Mouse (Mus musculus): ENCODE data around the gene Rpl23. TPM values are rescaled to one million over a fixed set of nuclear protein-coding genes. Genes with fewer than 3 reads are reported as not detected.

Gene Rpl23
- 580 and 589 TPM in 2 replicates for total RNA-seq (2014; fragmentation: Nextera tagmentation)
- 1,583 and 1,694 TPM in 2 replicates for total RNA-seq (2017)
- polyA plus RNA-seq (2012) = 255 and 258 TPM in 2 replicates

DNA sequence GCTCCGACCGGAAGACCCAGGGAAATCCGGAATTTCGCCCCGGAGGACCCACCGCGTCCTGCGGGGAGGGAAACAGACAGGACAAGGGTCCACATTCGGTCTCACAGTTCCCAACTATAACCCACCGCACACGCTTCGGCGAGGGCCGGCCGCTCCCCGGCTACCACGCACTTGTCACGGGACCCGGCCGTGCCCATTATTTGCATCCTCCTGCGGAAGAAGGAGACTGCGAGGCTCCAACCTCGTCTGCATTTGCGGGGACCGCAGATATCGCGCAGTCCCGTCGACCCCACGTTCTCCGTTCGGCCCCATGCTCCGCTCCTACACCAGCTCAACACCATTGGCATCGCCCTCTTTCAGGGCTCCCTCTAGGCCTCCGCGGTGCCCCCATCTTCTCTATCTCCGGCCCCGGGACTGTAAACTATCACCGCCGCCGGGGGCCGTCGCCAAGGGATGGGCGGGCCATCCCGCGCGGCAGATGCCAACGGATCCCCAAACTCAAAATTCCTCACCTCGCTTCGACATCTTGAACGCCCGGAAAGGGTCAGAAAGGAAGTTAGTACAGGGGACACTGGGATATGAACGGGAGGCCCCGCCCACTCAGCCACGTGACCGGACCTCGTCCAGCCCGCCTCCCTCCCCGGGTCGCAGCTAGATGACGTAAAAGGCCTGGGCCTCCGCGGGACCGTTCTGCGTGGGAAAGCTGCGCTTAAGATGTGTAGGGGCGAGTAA, at the start of gene Rpl23:
Rpl23 (minus strand) TSS at position 606 of the 732 bp plus-strand sequence.
- Histone ChIP-seq H3K4me1 (ENCODE audit: insufficient read depth, low read depth, low read length) (peaks cover 36% of the 10 kb centered on the region), H3K9me3 (replicated peaks) (0 out of 2 replicates have a peak, but pooled peaks cover 3% of the 10 kb centered on the region), H3K4me3 (ENCODE audit: low read depth, low read length) (peak within 1 kb of the TSS; percentile 99), H3K36me3 (replicated peaks) (peaks cover 50% of the 10 kb centered on the region), H3K27me3 (ENCODE audit: insufficient read depth, low read length) (peaks cover 4% of the 10 kb centered on the region; the same call in 1 of the 2 replicates)
- ATAC-seq (ENCODE audit: extremely low read depth, insufficient number of reproducible peaks, low FRiP score, poor library complexity, severe bottlenecking) (peak; percentile 80), DNase-seq (ENCODE audit: low spot score) (peak; percentile 90)
- TF ChIP-seq CTCF (IDR thresholded peaks at IDR 0.05; ENCODE audit: low read depth, low read length) (no peak), POLR2AphosphoS5 (IDR thresholded peaks at IDR 0.05; ENCODE audit: insufficient replicate concordance, low read depth, low read length) (peak; percentile 78; the same call in 1 of the 2 replicates)

DNA sequence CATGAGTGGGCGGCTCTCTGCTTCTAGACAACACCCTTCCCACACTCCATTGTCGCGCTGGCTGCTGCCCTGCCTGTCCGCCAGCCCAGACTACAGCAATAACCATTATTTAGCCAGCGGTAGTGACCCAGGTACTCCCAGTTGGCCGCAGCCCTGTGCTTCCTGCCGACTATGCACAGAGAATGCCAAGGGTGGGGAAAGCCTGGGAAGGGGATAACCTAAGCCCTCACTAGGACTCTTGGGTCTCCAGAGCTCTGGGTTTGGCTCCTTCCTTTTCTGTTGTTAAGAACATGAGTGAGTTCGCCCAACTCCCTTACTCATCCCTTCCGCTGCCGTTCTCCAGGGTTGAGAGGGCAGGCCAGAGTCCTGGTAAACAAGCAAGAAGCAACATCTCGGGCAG, 49.8 kb upstream of the Rpl23 start:
- Histone ChIP-seq H3K4me1 (ENCODE audit: insufficient read depth, low read depth, low read length) (peaks cover 20% of the 10 kb centered on the region), H3K27me3 (ENCODE audit: insufficient read depth, low read length) (no peaks in the 10 kb centered on the region), H3K4me3 (ENCODE audit: low read depth, low read length) (no peak overlapping the region), H3K9me3 (replicated peaks) (no peaks in the 10 kb centered on the region), H3K36me3 (replicated peaks) (peaks cover 92% of the 10 kb centered on the region)
- ATAC-seq (ENCODE audit: extremely low read depth, insufficient number of reproducible peaks, low FRiP score, poor library complexity, severe bottlenecking) (no peak), DNase-seq (ENCODE audit: low spot score) (no peak)
- TF ChIP-seq TAL1 (conservative IDR thresholded peaks at IDR 0.05; ENCODE audit: low read depth, low read length) = no peak
- no peak for TF ChIP-seq GATA1 (IDR thresholded peaks at IDR 0.05; ENCODE audit: borderline replicate concordance, low read length)
- no peak for TF ChIP-seq CTCF (IDR thresholded peaks at IDR 0.05; ENCODE audit: low read depth, low read length)
- no peak for TF ChIP-seq POLR2AphosphoS5 (IDR thresholded peaks at IDR 0.05; ENCODE audit: insufficient replicate concordance, low read depth, low read length)
- no peak for TF ChIP-seq GATA2 (IDR thresholded peaks at IDR 0.05; ENCODE audit: borderline replicate concordance, low read depth, low read length)

DNA sequence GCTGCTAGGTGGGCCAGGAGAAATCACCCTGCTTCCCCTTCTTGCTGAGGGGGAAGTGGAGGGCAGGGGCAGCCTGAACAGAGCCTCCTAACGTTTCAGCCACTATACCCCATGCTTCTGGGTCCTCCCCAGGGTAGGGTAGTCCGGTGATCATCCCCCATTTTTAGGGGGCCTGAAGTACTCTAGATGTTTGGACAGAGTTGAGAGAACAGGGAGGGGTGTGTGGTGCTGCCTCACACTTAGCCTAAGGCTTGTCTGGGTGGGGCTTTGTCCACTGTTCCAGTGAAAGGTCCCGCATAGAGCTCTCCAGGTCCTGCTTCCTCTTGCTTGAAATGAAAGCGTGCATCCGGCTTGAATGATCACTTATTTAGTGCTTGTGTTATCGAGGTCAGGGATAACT, 48.3 kb upstream of the Rpl23 start:
- ATAC-seq (ENCODE audit: extremely low read depth, insufficient number of reproducible peaks, low FRiP score, poor library complexity, severe bottlenecking) = no peak

DNA sequence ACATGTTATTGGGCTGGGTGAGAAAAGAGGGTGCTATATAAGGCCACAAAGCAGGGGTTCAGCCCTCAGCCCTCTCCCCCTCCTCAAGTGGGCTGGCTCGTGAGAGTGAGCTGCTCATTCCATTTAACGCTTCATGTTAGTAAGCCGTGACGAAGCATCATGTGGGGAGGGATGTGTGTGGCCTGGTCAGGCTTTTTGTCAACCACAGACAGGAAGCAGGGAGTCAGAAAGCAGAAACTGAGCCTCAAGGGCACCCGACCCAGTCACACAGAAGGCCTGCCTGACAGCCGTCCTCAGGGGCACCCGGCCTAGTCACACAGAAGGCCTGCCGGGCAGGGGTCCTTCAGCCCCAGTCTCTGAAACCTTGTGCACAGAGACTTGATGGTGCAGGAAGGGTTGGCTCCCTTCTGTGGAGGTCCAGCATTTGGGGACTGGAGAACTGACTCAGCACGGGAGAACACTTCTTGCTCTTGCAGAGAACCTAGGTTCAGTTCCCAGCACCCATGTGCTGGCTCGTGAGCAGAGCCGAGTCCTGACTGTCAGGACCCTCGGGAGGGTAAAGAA, 47.8 kb upstream of the Rpl23 start:
- ATAC-seq (ENCODE audit: extremely low read depth, insufficient number of reproducible peaks, low FRiP score, poor library complexity, severe bottlenecking) (peak; percentile 49), DNase-seq (ENCODE audit: low spot score) (no peak)
- TF ChIP-seq GATA1 (IDR thresholded peaks at IDR 0.05; ENCODE audit: borderline replicate concordance, low read length) (no peak), TAL1 (conservative IDR thresholded peaks at IDR 0.05; ENCODE audit: low read depth, low read length) (no peak), POLR2AphosphoS5 (IDR thresholded peaks at IDR 0.05; ENCODE audit: insufficient replicate concordance, low read depth, low read length) (no peak), GATA2 (IDR thresholded peaks at IDR 0.05; ENCODE audit: borderline replicate concordance, low read depth, low read length) (no peak), CTCF (IDR thresholded peaks at IDR 0.05; ENCODE audit: low read depth, low read length) (no peak)
- Histone ChIP-seq H3K4me1 (ENCODE audit: insufficient read depth, low read depth, low read length) (peaks cover 33% of the 10 kb centered on the region), H3K36me3 (replicated peaks) (peaks cover 92% of the 10 kb centered on the region), H3K4me3 (ENCODE audit: low read depth, low read length) (no peak overlapping the region), H3K9me3 (replicated peaks) (no peaks in the 10 kb centered on the region), H3K27me3 (ENCODE audit: insufficient read depth, low read length) (no peaks in the 10 kb centered on the region)

More for the DNA sequence above, 48.3 kb upstream of the Rpl23 start:
- H3K4me3 ChIP-seq (ENCODE audit: low read depth, low read length) = no peak overlapping the region
- H3K9me3 ChIP-seq (replicated peaks) = no peaks in the 10 kb centered on the region
- H3K27me3 ChIP-seq (ENCODE audit: insufficient read depth, low read length) = no peaks in the 10 kb centered on the region
- peaks cover 92% of the 10 kb centered on the region for H3K36me3 ChIP-seq (replicated peaks)
- DNase-seq (ENCODE audit: low spot score) = no peak
- TF ChIP-seq CTCF (IDR thresholded peaks at IDR 0.05; ENCODE audit: low read depth, low read length) (no peak), POLR2AphosphoS5 (IDR thresholded peaks at IDR 0.05; ENCODE audit: insufficient replicate concordance, low read depth, low read length) (no peak), TAL1 (conservative IDR thresholded peaks at IDR 0.05; ENCODE audit: low read depth, low read length) (no peak)
- H3K4me1 ChIP-seq (ENCODE audit: insufficient read depth, low read depth, low read length) = peaks cover 28% of the 10 kb centered on the region

DNA sequence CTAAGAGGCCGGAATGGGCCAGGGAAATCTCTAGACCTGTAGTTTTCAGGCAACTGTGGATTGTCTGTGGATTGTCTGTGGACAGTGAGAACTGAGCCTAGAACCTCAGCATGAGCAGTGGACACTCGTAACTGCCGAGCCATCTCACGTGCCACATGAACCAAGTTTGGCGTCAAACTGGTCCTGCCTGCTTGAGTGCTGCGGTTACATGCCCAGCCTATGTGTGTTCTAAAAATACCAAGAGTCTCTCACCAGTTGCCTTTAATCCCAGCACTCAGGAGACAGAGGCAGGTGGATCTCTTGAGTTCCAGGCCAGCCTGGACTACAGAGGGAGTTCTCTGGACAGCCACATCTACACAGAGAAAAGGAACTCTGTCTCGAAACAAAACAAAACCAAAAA, 47.1 kb upstream of the Rpl23 start:
- H3K36me3 ChIP-seq (replicated peaks) = peaks cover 92% of the 10 kb centered on the region
- ATAC-seq (ENCODE audit: extremely low read depth, insufficient number of reproducible peaks, low FRiP score, poor library complexity, severe bottlenecking) = no peak
- no peaks in the 10 kb centered on the region for H3K27me3 ChIP-seq (ENCODE audit: insufficient read depth, low read length)
- H3K9me3 ChIP-seq (replicated peaks) = no peaks in the 10 kb centered on the region
- peaks cover 37% of the 10 kb centered on the region for H3K4me1 ChIP-seq (ENCODE audit: insufficient read depth, low read depth, low read length)
- H3K4me3 ChIP-seq (ENCODE audit: low read depth, low read length) = no peak overlapping the region
- TF ChIP-seq GATA1 (IDR thresholded peaks at IDR 0.05; ENCODE audit: borderline replicate concordance, low read length) (no peak), GATA2 (IDR thresholded peaks at IDR 0.05; ENCODE audit: borderline replicate concordance, low read depth, low read length) (no peak)
- DNase-seq (ENCODE audit: low spot score) = no peak

DNA sequence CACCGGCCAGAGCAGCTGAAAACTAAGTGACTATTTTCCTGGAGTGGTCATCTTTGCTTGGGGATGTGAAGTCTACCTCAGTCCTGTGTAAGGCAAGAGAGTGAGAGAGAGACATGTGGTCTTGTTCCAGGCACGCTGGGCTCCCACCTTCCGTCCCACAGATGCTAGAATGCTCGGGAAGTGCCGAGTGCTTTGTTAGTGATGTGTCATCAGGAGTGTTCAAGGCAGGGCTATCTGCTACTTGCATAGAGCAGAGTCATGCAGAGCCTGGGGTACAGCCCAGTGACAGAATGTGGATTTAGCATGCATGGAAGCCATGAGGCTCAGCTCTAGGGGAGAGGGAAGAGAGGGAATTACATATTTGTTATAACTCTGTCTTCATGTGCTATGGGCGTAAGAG, 45.4 kb upstream of the Rpl23 start:
- Histone ChIP-seq H3K36me3 (replicated peaks) (peaks cover 89% of the 10 kb centered on the region), H3K27me3 (ENCODE audit: insufficient read depth, low read length) (no peaks in the 10 kb centered on the region)
- TF ChIP-seq CTCF (IDR thresholded peaks at IDR 0.05; ENCODE audit: low read depth, low read length) (no peak), TAL1 (conservative IDR thresholded peaks at IDR 0.05; ENCODE audit: low read depth, low read length) (no peak), GATA1 (IDR thresholded peaks at IDR 0.05; ENCODE audit: borderline replicate concordance, low read length) (no peak), POLR2AphosphoS5 (IDR thresholded peaks at IDR 0.05; ENCODE audit: insufficient replicate concordance, low read depth, low read length) (no peak), GATA2 (IDR thresholded peaks at IDR 0.05; ENCODE audit: borderline replicate concordance, low read depth, low read length) (no peak)

More for the DNA sequence above, 45.4 kb upstream of the Rpl23 start:
- H3K4me1 ChIP-seq (ENCODE audit: insufficient read depth, low read depth, low read length) = peaks cover 37% of the 10 kb centered on the region
- no peak overlapping the region for H3K4me3 ChIP-seq (ENCODE audit: low read depth, low read length)
- no peak for ATAC-seq (ENCODE audit: extremely low read depth, insufficient number of reproducible peaks, low FRiP score, poor library complexity, severe bottlenecking)
- no peak for DNase-seq (ENCODE audit: low spot score)
- no peaks in the 10 kb centered on the region for H3K9me3 ChIP-seq (replicated peaks)
